Mouse (Mus musculus) lung, adult 18-20 months (tissue): Measurements from ENCODE around the gene Hyal5.

ENCODE experiments used
- DNase-seq, 2 experiments: peaks; one replicate each; pipeline ENCODE4 v3.0.0; 2022; ENCODE audit warnings: mixed read lengths in 2 of 2

The Hyal5 gene

GRCm38 (mm10) chr6:24857697-24858096, at the start of gene Hyal5:
Gene Hyal5 (plus strand): TSS chr6:24857997.
- DNase-seq: no peak

- DNase-seq: no peak
These were observed 35.7 kb upstream of the Hyal5 start for GRCm38 (mm10) chr6:24822070-24822469.

- no peak for DNase-seq
These were observed 2.5 kb downstream of the Hyal5 start for GRCm38 (mm10) chr6:24860320-24860719.

DNA sequence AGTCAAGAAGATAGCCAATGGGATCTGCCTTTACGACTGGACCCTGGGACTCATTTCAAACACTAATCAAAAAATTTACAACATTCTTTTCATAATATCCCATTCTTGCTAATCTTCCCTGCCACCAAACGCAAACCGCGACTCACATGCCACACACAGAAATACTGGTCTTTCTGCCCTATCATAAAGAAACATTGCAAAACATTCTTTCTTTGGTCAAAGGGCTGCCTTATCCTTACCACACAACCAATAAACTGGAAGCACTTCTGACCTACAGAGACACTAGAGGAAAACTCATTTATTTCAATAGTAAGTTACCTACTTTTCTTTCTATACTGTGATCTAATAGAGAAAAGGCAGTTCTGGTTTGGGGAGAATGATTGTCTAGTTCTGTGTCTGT, 5.9 kb downstream of the Hyal5 start:
- DNase-seq: no peak

GRCm38 (mm10) chr6:24894146-24894873, 36.5 kb downstream of the Hyal5 start:
- peak; percentile 10 for DNase-seq

- no peak for DNase-seq
These were observed 37.0 kb downstream of the Hyal5 start for GRCm38 (mm10) chr6:24894874-24895183.

- no peak for DNase-seq
These were observed 47.3 kb downstream of the Hyal5 start for GRCm38 (mm10) chr6:24905101-24905500.

- DNase-seq: no peak
These were observed 50.0 kb downstream of the Hyal5 start for GRCm38 (mm10) chr6:24907824-24908223.

- DNase-seq: no peak
These were observed 52.4 kb downstream of the Hyal5 start for GRCm38 (mm10) chr6:24910016-24910727.

- DNase-seq: no peak
These were observed 52.9 kb downstream of the Hyal5 start for GRCm38 (mm10) chr6:24910728-24911105.

DNA sequence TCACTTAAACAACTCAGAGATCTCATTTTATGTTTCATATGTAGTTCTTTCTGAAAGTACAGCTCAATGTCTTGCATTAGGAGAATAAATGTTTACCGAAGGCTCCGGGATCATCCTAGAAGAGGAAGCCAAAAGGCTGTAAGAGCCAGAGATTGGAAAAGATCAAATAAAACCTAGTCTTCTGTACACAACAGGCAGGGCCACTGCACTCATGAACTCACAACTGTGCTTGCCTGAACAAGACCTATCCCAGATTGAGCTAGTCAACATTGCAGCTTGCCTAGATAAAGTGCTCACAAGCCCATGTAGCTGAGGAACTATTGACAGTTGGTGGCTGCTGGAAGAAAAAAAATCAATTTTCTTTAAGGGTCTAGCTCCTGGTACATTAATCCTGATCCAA, 55.8 kb downstream of the Hyal5 start:
- no peak for DNase-seq

DNA sequence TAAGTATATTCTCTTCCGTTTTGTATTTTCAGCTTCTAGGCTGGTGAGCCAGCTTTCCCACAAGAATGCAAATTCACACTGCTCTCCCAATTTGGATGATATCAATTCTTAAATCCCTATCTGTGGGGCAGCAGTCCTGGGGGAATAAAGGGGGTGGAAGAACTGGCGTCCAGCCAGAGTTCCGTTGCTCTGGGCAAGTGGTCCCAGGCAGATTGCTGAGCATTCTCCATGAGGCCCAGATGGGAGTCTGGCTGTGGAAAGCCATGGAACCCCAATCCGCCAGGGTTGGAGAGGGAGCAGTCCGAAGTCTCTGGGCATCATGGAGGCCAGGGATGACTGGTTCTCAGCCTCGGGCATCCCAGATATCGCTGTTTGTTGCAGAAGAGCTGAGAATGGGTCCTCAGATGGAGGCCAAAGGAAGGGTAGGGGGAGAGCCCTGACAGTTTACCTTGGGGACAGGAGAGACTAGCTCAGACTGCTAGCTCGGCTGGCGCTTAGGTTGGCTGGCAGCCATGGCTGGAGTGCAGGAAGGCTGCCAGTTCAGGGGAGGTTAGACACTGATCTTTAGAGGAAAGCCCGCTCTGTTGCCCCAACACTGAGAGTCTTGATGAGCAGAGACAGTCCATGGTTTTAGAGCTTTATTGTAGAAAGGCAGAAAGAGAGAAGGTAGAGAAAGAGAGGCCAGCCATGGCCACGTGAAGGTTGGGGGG, 67.4 kb downstream of the Hyal5 start:
- no peak for DNase-seq
